Mouse (Mus musculus): ENCODE data around the gene Supt20. TPM values are rescaled to one million over a fixed set of nuclear protein-coding genes. Genes with fewer than 3 reads are reported as not detected.
A peak's percentile ranks its signal among the peaks of the same experiment; 100 is the strongest.

The Supt20 gene
- polyA plus RNA-seq (2012; rRNA removed), result 103 and 115 TPM in 2 replicates

DNA sequence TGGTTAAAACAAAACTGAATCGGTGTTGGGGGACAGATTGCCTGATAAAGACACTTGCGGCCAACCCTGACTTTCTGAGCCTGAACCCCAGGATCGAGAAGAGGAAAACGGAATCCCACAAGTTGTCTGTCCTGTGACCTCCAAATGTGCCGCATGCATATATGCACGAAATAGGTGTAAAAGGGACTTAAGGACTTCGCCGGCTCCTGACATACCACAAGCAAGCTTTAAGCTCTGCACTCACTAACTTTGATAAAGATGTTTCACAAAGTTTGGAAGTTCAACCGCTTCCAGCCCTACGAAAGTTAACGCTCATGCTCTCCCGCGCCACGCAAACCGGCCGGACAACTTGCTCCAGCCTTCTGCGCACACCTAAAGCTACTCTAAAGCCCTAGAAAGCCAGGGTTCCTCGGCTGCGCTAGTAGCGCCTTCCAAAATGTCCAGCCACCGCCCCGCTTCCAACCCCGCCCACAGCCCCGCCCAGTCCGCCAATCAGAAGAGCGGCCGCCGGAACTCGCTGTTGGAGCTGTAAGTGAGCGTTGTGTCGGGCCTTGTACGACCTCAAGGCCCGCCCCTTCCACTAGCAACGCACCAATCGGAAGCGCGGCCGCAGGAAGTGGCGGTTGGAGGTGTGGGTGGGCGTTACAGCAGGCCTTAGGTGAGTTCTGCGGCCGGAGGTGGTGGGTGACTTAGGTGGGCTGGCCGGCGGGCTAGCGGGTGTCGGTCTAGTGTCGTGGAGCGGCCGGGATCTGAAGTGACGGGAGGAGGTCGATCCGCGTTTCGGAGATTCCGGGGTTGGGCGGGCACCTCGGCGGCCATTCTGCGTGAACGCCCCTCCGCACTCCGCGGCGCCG is at the start of gene Supt20:
Supt20 (plus strand) TSS at position 606 of the 854 bp plus-strand sequence.
- peak; percentile 98 for DNase-seq (ENCODE audit: low read depth)
- TF ChIP-seq POLR2A (IDR thresholded peaks at IDR 0.05; ENCODE audit: borderline replicate concordance, extremely low read depth, insufficient read depth, insufficient read length, poor library complexity, severe bottlenecking), result no peak
- no peak for TF ChIP-seq CTCF (IDR thresholded peaks at IDR 0.05; ENCODE audit: borderline replicate concordance, extremely low read depth, insufficient read depth, insufficient read length)

DNA sequence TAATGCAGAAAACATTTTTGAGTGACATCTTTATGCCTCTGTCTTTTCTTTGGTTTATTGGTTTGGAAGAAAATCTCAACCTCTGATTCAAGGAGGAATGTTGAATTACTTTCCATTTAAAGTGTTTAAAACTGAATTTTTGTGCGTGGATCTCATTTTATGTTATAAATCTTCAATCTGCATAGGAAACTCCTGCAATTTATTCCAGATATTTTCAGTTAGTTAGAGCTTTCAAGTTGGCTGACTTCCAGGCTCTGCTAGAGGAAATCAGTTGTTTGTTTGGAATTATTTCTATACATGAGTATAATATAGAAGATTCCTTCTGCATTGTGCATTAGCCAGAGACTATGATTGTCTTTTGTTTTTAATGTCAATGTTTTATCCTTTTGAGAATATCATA is 49.8 kb upstream of the Supt20 start:
- DNase-seq (ENCODE audit: low read depth), result no peak
- no peak for TF ChIP-seq POLR2A (IDR thresholded peaks at IDR 0.05; ENCODE audit: borderline replicate concordance, extremely low read depth, insufficient read depth, insufficient read length, poor library complexity, severe bottlenecking)
- no peak for TF ChIP-seq CTCF (IDR thresholded peaks at IDR 0.05; ENCODE audit: borderline replicate concordance, extremely low read depth, insufficient read depth, insufficient read length)

GRCm38 (mm10) chr3:54647583-54647982 is 45.0 kb upstream of the Supt20 start:
- DNase-seq (ENCODE audit: low read depth), result no peak
- no peak for TF ChIP-seq CTCF (IDR thresholded peaks at IDR 0.05; ENCODE audit: borderline replicate concordance, extremely low read depth, insufficient read depth, insufficient read length)
- no peak for TF ChIP-seq POLR2A (IDR thresholded peaks at IDR 0.05; ENCODE audit: borderline replicate concordance, extremely low read depth, insufficient read depth, insufficient read length, poor library complexity, severe bottlenecking)

GRCm38 (mm10) chr3:54651576-54651975 is 41.0 kb upstream of the Supt20 start:
- TF ChIP-seq CTCF (IDR thresholded peaks at IDR 0.05; ENCODE audit: borderline replicate concordance, extremely low read depth, insufficient read depth, insufficient read length) (no peak), POLR2A (IDR thresholded peaks at IDR 0.05; ENCODE audit: borderline replicate concordance, extremely low read depth, insufficient read depth, insufficient read length, poor library complexity, severe bottlenecking) (no peak)
- DNase-seq (ENCODE audit: low read depth), result no peak

GRCm38 (mm10) chr3:54654169-54654568 is 38.4 kb upstream of the Supt20 start:
- DNase-seq (ENCODE audit: low read depth), result no peak
- no peak for TF ChIP-seq POLR2A (IDR thresholded peaks at IDR 0.05; ENCODE audit: borderline replicate concordance, extremely low read depth, insufficient read depth, insufficient read length, poor library complexity, severe bottlenecking)
- TF ChIP-seq CTCF (IDR thresholded peaks at IDR 0.05; ENCODE audit: borderline replicate concordance, extremely low read depth, insufficient read depth, insufficient read length), result no peak

- TF ChIP-seq POLR2A (IDR thresholded peaks at IDR 0.05; ENCODE audit: borderline replicate concordance, extremely low read depth, insufficient read depth, insufficient read length, poor library complexity, severe bottlenecking) (no peak), CTCF (IDR thresholded peaks at IDR 0.05; ENCODE audit: borderline replicate concordance, extremely low read depth, insufficient read depth, insufficient read length) (no peak)
These were observed 35.5 kb upstream of the Supt20 start for GRCm38 (mm10) chr3:54657090-54657489.

DNA sequence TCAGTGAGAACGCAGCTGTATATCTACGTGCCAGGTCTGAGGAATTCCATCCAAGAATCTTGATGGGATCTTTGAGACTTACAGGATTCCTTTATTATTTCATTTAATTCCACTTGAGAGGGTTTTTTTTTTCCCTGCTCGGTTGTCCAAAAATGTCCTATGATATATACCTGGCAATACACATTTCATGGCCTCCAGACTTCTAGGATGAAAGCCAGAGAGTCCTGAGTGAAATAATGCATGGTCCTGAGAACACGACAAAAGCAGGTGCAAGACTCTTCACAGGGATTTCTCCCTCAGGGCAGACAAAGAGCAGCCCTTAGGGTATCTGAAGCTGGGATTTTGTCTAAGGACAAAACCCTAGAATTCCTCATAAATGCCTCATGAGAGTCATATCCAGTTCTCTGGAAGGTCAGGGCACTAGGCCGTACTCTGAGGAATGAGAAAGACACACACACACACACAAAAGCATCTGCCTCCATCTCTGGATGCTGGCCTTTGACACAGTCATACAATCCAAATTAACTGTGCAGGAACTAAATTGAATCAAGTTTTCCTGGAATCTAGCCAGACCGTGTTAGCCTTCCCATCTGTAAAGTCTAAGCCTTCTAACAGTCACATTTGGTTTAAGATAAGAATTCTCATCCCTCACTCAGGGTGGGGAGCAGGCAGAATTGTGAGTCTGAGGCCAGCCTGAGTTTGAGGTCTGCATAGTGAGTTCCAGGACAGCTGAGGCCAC is 34.5 kb upstream of the Supt20 start:
- DNase-seq (ENCODE audit: low read depth), result peak; percentile 30
- TF ChIP-seq CTCF (IDR thresholded peaks at IDR 0.05; ENCODE audit: borderline replicate concordance, extremely low read depth, insufficient read depth, insufficient read length) (no peak), POLR2A (IDR thresholded peaks at IDR 0.05; ENCODE audit: borderline replicate concordance, extremely low read depth, insufficient read depth, insufficient read length, poor library complexity, severe bottlenecking) (no peak)

More at GRCm38 (mm10) chr3:54657090-54657489, 35.5 kb upstream of the Supt20 start:
- no peak for DNase-seq (ENCODE audit: low read depth)

DNA sequence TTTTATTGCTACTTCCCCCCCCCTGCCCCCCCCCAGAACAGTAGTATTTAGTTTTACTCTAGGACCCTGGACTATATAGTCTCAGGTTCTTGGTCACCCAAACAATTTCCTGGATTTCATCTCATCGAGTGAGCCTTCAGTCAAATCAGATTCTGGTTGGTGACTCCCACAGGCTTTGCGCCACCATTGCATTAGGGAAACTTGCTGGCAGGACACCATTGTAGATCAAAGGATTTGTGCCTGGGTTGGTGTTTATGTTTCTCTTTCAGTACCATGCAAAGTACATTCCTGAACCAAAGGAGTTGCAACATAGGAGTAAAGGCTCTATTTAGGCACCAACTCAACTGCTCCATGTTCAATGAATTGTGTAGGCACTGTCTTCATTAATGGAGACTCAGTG is 32.9 kb upstream of the Supt20 start:
- DNase-seq (ENCODE audit: low read depth), result no peak
- TF ChIP-seq POLR2A (IDR thresholded peaks at IDR 0.05; ENCODE audit: borderline replicate concordance, extremely low read depth, insufficient read depth, insufficient read length, poor library complexity, severe bottlenecking), result no peak
- no peak for TF ChIP-seq CTCF (IDR thresholded peaks at IDR 0.05; ENCODE audit: borderline replicate concordance, extremely low read depth, insufficient read depth, insufficient read length)

DNA sequence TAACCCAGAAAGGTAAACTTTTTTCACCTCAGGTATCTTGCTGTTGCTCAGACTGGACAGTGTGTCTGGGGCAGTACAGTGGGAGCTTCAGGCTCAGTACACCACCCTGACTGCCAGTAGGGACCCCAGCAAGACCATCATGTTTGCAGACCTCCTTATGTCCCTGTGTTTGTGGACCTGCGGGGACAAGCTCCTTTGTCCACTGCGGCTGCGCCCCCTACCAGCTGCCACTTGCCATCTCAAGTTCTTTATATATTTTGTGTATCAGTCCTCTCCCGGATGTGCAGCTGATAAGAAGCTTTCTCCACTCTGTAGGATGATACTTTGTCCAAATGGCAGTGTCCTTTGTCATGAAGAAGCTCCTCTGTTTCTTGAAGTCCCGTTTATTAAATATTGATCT is 30.2 kb upstream of the Supt20 start:
- TF ChIP-seq CTCF (IDR thresholded peaks at IDR 0.05; ENCODE audit: borderline replicate concordance, extremely low read depth, insufficient read depth, insufficient read length) (0 out of 2 replicates have a peak, but pooled peaks have one; percentile 8), POLR2A (IDR thresholded peaks at IDR 0.05; ENCODE audit: borderline replicate concordance, extremely low read depth, insufficient read depth, insufficient read length, poor library complexity, severe bottlenecking) (no peak)
- no peak for DNase-seq (ENCODE audit: low read depth)

DNA sequence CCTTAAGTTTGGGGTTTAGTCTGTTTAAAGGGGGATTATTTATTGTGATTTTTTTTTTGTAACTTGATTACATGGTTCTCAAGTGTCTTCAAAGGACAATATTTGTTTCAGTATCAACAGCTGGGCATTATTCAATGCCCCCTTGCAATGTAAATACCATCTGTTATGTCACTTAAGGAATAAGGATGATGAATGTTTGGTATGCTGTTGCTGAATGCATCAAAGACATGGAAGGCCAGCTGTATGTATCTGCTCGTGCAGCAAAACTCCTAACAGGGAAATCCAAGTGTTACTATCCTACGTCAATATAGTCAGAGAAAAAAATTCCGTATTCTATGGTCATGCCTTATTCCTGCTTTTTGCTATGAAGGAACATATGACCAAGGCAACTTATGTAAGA is 24.5 kb upstream of the Supt20 start:
- DNase-seq (ENCODE audit: low read depth), result no peak
- no peak for TF ChIP-seq CTCF (IDR thresholded peaks at IDR 0.05; ENCODE audit: borderline replicate concordance, extremely low read depth, insufficient read depth, insufficient read length)
- TF ChIP-seq POLR2A (IDR thresholded peaks at IDR 0.05; ENCODE audit: borderline replicate concordance, extremely low read depth, insufficient read depth, insufficient read length, poor library complexity, severe bottlenecking), result no peak

DNA sequence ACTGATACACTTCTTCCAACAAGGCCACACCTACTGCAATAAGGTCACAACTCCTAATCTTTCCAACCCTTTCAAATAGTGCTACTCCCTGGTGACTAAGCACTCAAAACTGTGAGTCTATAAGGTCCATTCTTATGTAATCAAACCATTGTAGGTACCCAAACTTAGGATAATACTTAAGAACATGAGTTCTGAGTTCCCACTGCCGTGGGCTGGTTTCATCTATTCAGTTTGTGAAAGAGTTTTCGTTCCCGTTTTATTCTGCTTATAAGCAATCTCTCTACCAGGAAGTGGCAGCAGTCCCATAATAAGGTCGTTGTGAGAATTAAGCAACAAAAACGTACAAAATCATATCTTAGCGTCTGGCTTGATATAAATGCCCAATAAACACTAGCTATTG is 23.9 kb upstream of the Supt20 start:
- no peak for TF ChIP-seq POLR2A (IDR thresholded peaks at IDR 0.05; ENCODE audit: borderline replicate concordance, extremely low read depth, insufficient read depth, insufficient read length, poor library complexity, severe bottlenecking)
- TF ChIP-seq CTCF (IDR thresholded peaks at IDR 0.05; ENCODE audit: borderline replicate concordance, extremely low read depth, insufficient read depth, insufficient read length), result no peak

More for the DNA sequence above, 23.9 kb upstream of the Supt20 start:
- no peak for DNase-seq (ENCODE audit: low read depth)
